Mouse (Mus musculus) NIH3T3 (cell line): ENCODE results near the gene Prdm16.
A peak's percentile ranks its signal among the peaks of the same experiment; 100 is the strongest.

Experiments used
- DNase-seq: peaks from one replicate; pipeline ENCODE4 v3.0.0-alpha.2; 2012; ENCODE audit warnings: low read depth

Prdm16 gene

DNA sequence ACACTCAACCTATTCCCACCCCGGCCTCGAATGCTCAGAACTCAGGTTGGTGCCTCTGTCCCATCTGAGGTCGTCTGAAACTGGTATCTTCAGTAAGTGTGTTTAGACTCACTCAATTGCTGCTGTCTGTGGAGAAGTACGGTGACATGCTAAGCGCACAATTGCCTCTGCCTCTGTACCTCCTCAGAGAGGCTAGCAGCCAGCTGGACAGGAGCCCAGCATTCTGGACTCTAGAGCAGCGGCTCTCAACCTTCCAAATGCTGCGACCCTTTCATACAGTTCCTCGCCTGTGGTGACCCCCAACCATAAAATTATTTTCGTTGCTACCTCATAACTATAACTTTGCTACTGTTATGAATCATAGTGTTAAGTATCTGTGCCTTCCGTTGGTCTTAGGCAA lies 34.3 kb downstream of the Prdm16 start:
- peak; percentile 37 for DNase-seq

DNA sequence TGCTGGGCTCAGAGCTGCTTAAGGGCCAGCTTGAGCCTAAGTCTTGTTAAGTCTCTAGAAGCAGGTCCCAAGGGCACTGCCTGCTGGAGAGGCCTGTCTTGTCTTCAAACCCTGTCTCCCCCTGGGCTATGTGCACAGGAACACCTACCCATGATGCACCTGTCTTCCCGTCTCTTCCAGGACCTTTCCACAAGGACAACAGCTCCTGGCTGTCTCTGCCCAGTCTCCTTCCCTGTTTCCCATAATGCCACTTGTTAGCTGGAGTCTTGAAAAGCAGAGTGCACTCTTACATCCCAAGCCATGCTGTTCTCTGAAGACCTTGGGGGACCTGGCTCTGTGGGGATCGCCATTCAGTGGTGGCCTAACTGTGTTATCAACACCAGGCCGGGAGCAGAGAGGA lies 35.7 kb downstream of the Prdm16 start:
- DNase-seq: no peak

DNA sequence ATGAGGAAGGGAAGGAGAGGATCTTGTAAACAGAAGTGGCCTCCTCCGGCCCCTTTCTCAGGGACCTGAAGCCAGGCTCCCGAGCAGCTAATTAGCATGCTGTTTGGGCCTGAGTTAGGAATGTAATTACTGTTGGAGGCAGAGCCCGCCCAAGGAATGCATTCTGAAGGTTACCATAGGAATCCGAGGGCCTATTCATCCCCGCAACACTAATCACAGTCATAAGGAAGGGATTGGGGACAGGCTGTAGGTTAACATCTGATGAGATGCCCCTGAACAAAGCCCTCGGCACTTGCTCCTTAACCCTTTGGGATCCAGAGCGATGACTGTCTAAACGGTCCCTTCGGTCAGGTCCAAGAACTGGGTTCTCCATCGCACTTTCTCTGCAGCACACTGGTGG lies 36.7 kb downstream of the Prdm16 start:
- no peak for DNase-seq

- no peak for DNase-seq
These were observed 38.3 kb downstream of the Prdm16 start for GRCm38 (mm10) chr4:154598357-154598756.

- DNase-seq: no peak
These were observed 39.9 kb downstream of the Prdm16 start for GRCm38 (mm10) chr4:154596805-154597204.

DNA sequence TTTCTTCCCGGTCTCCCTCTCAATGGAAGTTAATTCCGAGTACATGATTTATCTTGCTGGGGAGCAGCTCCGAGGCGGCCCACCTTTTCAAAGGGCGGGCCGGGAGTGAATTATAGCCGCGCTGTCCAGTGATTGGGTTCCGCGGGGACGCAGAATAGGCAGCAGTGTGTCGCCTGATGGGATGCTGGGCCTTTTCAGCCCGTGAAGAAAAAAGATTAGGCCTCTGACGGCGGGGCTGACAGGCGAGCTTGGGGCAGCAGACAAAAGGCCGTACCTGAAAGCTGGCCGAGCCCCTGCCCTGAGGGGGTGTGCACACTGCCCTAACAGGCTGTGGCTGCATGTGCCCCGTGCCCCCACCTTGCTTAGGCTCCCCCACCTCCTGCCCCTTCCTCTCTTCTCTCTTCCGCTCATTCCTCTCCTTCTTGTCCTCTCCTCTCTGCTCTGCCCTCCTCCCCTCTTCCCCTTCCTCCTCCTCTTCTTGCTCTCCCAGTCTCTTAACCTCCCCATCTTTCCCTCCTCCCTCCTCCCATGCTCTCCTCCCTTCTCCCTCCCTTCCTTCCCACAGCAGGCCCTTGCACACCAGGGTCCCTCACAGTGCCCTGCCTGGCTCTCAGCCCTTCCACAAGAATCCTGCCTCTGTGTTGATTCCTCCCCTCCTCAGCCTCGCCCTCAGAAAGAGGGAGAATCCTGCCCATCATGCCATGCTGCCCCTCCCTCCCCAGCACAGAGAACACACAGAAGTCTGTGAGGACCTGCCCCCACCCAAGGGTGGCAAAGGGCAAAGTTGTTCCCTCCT lies 41.7 kb downstream of the Prdm16 start:
- no peak for DNase-seq

DNA sequence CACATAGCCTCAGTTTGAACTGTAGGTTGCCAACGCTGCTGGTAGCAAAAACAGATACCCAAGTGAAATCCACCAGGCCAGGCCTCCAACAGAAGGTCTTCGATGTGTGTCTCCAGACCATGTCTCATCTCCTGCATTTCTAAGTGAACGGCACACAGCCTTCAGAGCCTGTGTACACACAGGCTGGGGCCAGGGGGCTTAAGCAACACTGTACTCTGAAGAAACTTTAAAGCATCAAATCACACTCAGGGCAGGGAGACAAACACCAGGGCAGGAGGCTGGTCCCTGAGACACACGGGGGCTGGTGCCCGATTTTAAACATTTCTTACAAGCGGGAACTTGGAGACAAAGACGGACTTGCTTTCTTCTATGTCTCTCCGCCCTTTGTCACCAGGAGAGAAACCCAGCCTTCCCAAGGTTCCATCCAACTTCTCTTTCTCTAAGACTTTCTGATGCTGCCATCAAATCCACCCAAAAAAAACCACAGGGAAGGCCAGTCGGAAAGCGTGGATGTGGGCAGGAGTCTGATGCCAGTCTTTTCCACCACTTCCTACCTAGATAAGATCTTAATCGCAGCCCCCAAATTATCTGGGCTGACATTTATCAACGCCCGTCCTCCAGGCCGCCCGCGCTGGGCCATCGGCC lies 42.4 kb downstream of the Prdm16 start:
- DNase-seq: no peak

- DNase-seq: no peak
These were observed 44.1 kb downstream of the Prdm16 start for GRCm38 (mm10) chr4:154592562-154592961.

- no peak for DNase-seq
These were observed 45.8 kb downstream of the Prdm16 start for GRCm38 (mm10) chr4:154590910-154591309.

GRCm38 (mm10) chr4:154586334-154586733 lies 50.3 kb downstream of the Prdm16 start:
- DNase-seq: no peak

GRCm38 (mm10) chr4:154585779-154586178 lies 50.9 kb downstream of the Prdm16 start:
- DNase-seq: no peak

DNA sequence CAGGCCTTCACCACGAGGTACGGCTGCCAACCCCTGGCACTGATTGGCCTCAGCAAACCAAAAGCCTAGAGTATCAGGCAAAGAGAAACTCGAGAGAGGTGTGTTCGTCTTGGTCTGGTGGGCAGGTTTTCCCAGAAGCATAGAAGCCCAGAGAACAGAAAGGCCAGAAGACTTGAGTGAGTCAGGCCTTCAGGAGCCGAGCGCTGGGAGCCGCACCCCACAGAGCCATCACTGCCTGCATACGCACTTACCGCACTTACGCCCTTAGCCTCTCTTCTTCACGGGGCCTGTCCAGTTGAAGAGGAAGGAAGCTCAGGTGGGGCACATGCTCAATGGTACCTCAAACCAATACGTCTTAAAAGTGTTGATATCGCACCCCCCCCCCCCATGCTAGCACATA lies 53.0 kb downstream of the Prdm16 start:
- DNase-seq: no peak

DNA sequence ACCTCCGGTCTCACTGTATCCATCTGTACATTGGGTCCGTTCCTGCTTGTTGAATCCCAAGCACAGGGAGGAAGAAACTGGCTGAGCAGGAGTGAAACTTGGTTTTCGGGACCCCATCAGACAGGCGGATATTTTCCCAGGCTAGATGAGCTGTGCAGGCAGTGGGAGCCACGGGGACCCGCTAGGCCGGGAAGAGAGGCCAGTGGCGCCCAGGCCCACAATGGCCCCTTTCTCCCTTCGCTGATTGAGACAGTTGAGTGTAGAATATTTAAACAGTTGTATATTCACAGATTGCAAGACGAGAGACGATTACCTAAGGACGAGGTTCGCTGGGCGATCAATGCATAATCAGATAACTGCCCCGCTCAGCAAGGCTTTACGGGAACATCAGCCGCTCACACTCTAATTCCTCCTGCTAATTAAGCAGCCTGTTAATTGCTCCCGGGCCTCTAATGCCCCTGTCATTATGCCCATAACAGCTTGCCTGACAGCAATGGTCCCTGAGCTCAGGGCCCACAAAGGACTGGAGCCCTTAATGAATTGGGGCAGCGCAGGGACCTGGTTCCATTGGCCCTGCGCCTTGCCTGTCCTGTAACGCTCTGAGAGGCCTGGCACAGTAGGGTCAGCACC lies 54.0 kb downstream of the Prdm16 start:
- no peak for DNase-seq

DNA sequence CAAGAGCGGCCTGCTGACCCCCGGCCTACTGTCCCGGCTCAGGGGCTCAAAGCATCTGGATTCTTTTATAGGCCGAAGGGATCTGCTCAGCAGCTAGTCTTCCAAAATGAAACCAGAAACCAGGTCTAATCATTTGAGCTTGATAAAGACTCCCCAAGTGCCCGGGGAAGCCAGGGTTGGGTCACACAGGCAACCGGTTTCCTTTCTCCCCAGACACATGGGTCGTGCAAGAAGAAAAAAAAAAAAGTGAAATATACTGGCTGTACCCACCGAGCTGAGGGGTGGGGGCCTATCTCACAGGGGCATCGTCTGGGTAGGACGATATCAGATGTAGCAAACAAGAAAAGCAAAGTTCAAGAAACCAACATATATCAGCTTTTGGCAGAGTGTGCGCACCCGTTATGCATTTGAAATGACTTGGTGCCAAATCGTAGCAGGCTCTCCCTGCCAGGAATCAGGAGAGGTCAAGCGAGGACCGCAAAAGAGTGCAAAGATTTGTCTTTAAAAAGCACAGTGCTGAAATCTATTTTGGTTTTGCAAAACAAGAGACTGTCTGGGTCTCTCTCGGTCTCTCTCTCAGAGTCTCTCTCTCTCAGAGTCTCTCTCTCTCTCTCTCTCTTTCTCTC lies 55.3 kb downstream of the Prdm16 start:
- peak; percentile 43 for DNase-seq

DNA sequence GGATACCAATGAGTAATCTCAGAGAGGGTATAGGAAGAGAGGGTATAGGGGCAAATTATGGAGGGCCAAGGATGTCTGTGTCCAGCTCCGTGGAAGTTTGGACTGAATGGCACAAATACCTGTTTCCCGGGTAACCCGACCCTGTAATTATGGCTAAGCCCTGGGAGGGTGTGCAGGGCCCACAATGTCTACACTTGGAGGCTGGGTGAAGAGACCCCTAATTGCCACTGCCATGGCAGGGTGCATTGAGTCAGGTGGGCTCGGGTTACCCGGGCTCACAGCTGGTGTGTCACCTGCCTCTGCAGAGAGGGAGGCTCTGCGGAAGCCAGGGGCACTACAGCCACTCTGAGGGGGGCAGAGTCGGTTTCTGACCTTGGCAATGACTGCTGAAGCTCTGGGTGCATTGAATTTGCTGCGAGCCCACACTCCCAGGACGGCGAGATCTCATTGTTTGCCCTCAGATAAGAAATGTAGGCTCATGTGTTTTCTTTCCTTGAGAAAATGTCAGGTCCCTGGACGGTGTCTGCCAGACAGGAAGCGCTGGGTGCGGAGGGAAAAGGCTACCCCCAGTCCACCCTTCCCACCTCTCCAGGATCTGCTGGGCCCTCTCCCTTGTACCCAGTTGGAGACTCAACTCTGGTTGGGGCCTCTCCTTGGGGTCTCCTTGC lies 62.3 kb downstream of the Prdm16 start:
- no peak for DNase-seq

- no peak for DNase-seq
These were observed 66.2 kb downstream of the Prdm16 start for GRCm38 (mm10) chr4:154570451-154570881.

- DNase-seq: no peak
These were observed 66.8 kb downstream of the Prdm16 start for GRCm38 (mm10) chr4:154569845-154570244.

- no peak for DNase-seq
These were observed 67.9 kb downstream of the Prdm16 start for GRCm38 (mm10) chr4:154568798-154569197.

DNA sequence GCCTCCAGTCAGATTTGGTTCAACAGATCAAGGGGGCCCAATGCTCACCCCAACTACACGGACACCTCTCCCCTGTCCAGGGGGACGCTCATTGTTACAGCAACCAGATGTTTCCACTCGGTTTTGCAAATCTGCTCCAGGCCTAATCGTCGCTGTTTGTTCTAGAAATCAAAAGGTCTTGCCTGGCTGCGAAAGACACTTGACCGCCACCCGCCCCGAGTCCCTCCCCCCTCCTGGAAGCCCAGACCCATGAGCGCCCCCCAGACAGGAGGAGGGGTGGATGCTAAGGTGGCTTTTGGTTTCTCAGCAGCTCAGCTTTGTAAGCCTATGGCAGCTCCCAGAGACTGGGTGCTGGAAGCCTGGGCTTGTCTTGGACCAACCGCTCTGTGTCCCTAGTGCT lies 68.7 kb downstream of the Prdm16 start:
- DNase-seq: no peak

GRCm38 (mm10) chr4:154563201-154563600 lies 73.5 kb downstream of the Prdm16 start:
- no peak for DNase-seq

DNA sequence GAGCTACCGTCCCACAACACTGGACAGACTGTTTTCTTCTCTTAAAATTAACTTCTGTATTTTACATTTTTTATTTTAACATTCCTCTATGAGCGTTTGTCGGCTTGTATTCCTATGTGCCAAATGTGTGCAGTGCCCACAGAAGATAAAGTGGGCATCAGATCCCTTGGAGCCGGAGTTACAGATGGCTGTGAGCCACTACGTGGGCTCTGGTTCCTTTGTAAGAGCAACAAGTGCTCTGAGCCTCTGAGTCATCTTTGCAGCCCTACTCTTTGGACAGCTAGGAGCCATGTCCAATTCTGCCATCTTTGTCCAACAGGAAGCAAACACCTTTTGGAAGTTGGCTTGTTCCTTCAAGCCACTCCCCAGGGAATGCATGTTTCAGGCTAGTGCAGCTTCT lies 78.6 kb downstream of the Prdm16 start:
- no peak for DNase-seq

DNA sequence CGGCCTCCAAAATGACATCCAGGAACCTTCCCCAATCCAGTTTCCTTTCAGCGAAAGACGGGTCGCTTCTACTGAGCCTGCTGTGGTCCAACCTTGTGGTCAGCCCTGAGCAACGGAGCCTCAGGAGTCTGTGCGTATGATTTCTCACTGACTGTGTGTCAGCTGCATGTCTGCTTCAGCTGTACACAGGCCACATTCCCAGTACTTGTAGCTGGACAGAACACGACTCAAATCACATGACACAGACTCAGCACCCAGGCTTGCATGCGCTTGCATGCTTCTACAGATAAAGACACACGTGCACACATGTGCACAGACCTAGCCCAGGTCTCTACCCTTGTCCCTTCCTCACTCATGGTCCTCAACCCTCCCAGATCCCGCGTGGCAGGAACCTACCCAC lies 79.5 kb downstream of the Prdm16 start:
- no peak for DNase-seq
